Mouse (Mus musculus): ENCODE results near the gene Sdr42e1. TPM values are rescaled to one million over a fixed set of nuclear protein-coding genes. Genes with fewer than 3 reads are reported as not detected.

The Sdr42e1 gene
- polyA plus RNA-seq, 1 experiment from 2014 or later = 1.1 TPM

DNA sequence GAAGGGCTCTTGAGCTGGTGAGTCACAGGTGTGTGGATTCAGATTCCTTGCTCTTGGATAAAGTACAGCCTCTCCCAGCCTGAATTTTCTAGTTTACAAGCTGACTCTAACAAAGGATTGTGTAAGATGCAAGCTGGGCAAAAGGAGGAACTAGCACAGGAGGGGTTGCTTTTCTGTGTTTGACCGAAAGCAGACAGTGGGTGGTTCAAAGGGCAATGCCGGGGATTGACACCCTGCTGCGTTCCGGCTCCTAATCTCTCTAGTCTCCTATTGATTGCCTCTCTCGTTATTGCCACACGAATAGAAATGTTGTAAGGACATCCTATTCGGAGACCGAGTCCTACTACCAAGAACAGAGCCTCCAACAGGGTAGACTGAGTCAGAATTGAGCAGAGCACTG lies 27.2 kb upstream of the Sdr42e1 start:
- WGBS = 57% methylated on average over 8 of the region's 8 CpGs
- Histone ChIP-seq H3K36me3 (ENCODE audit: control insufficient read depth, insufficient read depth, low read length) (no peaks in the 10 kb centered on the region), H3K4me3 (ENCODE audit: low read depth, low read length) (no peak overlapping the region), H3K27me3 (ENCODE audit: control insufficient read depth, insufficient read depth, low read length) (no peaks in the 10 kb centered on the region), H3K27ac (ENCODE audit: low read depth, low read length) (no peak overlapping the region), H3K9me3 (ENCODE audit: control insufficient read depth, low read length) (no peaks in the 10 kb centered on the region), H3K4me1 (ENCODE audit: control insufficient read depth, insufficient read depth, low read length) (no peaks in the 10 kb centered on the region), H3K9ac (replicated peaks; ENCODE audit: low read depth, low read length) (no peak overlapping the region), H3K4me2 (ENCODE audit: low read depth, low read length) (no peak overlapping the region)
- ATAC-seq (ENCODE audit: low read depth) = no peak

DNA sequence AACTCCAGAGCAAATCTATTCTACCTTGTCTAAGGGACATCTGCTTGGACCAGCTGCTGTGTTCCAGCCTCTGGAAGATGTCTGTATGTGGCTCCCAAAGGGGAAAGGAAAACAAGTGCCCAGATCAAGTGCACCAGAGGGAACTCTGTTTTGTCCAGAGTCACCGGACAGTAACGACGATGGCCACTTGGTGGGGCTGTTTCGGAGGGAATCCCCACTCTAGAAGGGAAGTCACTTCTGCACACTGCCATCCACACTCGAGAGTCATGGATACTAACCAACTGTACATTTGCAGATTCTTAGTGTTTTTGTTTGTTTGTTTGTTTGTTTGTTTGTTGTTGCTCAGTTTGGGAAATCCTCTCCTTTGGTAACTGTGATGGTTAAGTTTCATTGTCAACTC lies 23.8 kb upstream of the Sdr42e1 start:
- H3K4me1 ChIP-seq (ENCODE audit: control insufficient read depth, insufficient read depth, low read length) = no peaks in the 10 kb centered on the region
- no peak overlapping the region for H3K27ac ChIP-seq (ENCODE audit: low read depth, low read length)
- no peak overlapping the region for H3K4me3 ChIP-seq (ENCODE audit: low read depth, low read length)
- H3K9me3 ChIP-seq (ENCODE audit: control insufficient read depth, low read length) = no peaks in the 10 kb centered on the region
- 45% methylated on average over 5 of the region's 5 CpGs for WGBS
- H3K4me2 ChIP-seq (ENCODE audit: low read depth, low read length) = no peak overlapping the region
- no peaks in the 10 kb centered on the region for H3K36me3 ChIP-seq (ENCODE audit: control insufficient read depth, insufficient read depth, low read length)
- no peak for ATAC-seq (ENCODE audit: low read depth)
- H3K9ac ChIP-seq (replicated peaks; ENCODE audit: low read depth, low read length) = no peak overlapping the region
- H3K27me3 ChIP-seq (ENCODE audit: control insufficient read depth, insufficient read depth, low read length) = no peaks in the 10 kb centered on the region

DNA sequence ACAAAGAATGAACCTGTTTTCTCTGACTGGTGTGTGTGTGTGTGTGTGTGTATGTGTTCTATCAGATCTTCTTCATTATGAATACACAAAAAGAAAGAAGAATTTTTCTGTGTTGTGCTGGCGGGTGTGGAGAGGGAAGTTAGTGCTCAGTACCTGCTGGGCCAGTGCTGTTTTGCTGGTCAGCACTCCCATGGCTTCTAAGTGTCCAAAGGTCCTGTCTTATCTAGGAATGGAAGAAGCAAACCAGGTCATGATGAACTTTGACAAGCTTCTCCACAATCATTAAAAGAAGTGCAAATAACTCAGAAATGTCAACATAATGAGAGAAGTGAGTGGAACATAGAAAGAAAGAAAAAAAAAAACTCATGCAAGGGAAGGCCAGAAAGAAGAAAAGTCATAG lies 22.1 kb upstream of the Sdr42e1 start:
- H3K27ac ChIP-seq (ENCODE audit: low read depth, low read length) = no peak overlapping the region
- H3K36me3 ChIP-seq (ENCODE audit: control insufficient read depth, insufficient read depth, low read length) = no peaks in the 10 kb centered on the region
- no peak for ATAC-seq (ENCODE audit: low read depth)
- no peak overlapping the region for H3K4me2 ChIP-seq (ENCODE audit: low read depth, low read length)
- WGBS = 93% methylated on average over 1 of the region's 1 CpGs
- H3K9ac ChIP-seq (replicated peaks; ENCODE audit: low read depth, low read length) = no peak overlapping the region
- H3K4me1 ChIP-seq (ENCODE audit: control insufficient read depth, insufficient read depth, low read length) = no peaks in the 10 kb centered on the region
- H3K9me3 ChIP-seq (ENCODE audit: control insufficient read depth, low read length) = no peaks in the 10 kb centered on the region
- H3K4me3 ChIP-seq (ENCODE audit: low read depth, low read length) = no peak overlapping the region
- H3K27me3 ChIP-seq (ENCODE audit: control insufficient read depth, insufficient read depth, low read length) = no peaks in the 10 kb centered on the region

DNA sequence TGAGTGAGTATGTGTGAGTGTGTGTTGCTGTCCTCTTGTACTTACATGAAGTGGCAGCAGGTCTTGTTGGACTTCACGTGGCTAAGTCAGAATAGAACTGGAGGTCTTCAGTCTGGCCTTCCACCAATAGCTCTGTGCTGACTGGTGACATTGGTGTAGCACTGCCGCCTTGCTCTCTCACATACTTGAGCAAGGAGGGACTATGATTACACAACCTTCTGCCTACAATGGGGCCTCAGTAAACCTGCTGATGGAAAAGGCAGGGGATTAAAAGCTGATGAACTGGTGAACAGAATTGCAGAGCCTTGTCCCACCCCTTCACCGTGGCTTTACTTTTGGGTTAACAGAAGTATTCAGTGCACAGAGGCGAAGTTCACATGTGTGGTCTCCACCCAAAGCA lies 18.6 kb upstream of the Sdr42e1 start:
- ATAC-seq (ENCODE audit: low read depth) = no peak
- H3K9me3 ChIP-seq (ENCODE audit: control insufficient read depth, low read length) = no peaks in the 10 kb centered on the region

DNA sequence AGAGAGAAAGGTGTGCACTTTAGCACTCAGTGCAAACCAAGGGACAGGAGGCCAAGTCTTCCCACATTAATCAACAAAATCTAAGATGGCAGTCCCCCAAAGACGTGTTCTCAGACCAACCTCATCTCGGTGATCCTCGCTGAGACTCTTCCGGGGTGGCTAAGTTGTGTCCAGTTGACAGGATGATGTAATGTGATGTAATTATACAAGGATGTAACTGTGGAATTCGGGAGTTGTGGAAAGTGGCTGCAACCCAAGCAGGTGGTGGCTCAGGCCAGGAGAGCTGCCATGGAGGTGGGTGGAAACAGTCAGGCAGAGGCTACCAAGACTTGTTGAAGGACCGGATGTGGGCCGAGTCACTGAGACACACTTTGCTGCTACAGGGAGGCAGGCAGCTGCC lies 14.4 kb upstream of the Sdr42e1 start:
- Histone ChIP-seq H3K9me3 (ENCODE audit: control insufficient read depth, low read length) (no peaks in the 10 kb centered on the region), H3K27ac (ENCODE audit: low read depth, low read length) (no peak overlapping the region), H3K27me3 (ENCODE audit: control insufficient read depth, insufficient read depth, low read length) (no peaks in the 10 kb centered on the region), H3K9ac (replicated peaks; ENCODE audit: low read depth, low read length) (no peak overlapping the region), H3K36me3 (ENCODE audit: control insufficient read depth, insufficient read depth, low read length) (no peaks in the 10 kb centered on the region), H3K4me2 (ENCODE audit: low read depth, low read length) (no peak overlapping the region), H3K4me3 (ENCODE audit: low read depth, low read length) (no peak overlapping the region), H3K4me1 (ENCODE audit: control insufficient read depth, insufficient read depth, low read length) (no peaks in the 10 kb centered on the region)
- 88% methylated on average over 7 of the region's 7 CpGs for WGBS
- ATAC-seq (ENCODE audit: low read depth) = no peak

More for the DNA sequence above, 18.6 kb upstream of the Sdr42e1 start:
- no peak overlapping the region for H3K4me2 ChIP-seq (ENCODE audit: low read depth, low read length)
- H3K4me3 ChIP-seq (ENCODE audit: low read depth, low read length) = no peak overlapping the region
- no peak overlapping the region for H3K27ac ChIP-seq (ENCODE audit: low read depth, low read length)
- no peaks in the 10 kb centered on the region for H3K36me3 ChIP-seq (ENCODE audit: control insufficient read depth, insufficient read depth, low read length)
- WGBS = 98% methylated on average over 4 of the region's 4 CpGs
- no peak overlapping the region for H3K9ac ChIP-seq (replicated peaks; ENCODE audit: low read depth, low read length)
- H3K4me1 ChIP-seq (ENCODE audit: control insufficient read depth, insufficient read depth, low read length) = no peaks in the 10 kb centered on the region
- H3K27me3 ChIP-seq (ENCODE audit: control insufficient read depth, insufficient read depth, low read length) = no peaks in the 10 kb centered on the region

DNA sequence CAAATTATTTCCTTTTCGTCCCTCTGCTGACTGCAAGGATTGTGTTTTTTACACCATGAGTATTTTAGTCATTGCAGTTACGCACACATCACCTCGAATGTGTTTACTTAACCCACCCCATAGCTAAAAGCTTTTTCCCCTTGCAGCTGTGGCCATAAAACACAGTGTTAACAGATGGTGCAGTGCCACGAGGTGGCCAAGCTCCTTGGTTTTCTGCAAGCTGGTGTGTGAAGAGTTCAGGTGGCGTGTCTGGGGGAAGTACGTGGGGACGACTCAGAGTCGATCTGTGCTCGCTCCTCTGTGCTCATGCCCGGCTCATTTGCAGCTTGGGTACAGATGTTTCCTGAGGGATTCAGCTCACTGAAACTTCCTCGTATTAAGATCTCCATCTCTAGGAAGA lies 11.0 kb upstream of the Sdr42e1 start:
- ATAC-seq (ENCODE audit: low read depth) = no peak
- WGBS = 44% methylated on average over 11 of the region's 11 CpGs

DNA sequence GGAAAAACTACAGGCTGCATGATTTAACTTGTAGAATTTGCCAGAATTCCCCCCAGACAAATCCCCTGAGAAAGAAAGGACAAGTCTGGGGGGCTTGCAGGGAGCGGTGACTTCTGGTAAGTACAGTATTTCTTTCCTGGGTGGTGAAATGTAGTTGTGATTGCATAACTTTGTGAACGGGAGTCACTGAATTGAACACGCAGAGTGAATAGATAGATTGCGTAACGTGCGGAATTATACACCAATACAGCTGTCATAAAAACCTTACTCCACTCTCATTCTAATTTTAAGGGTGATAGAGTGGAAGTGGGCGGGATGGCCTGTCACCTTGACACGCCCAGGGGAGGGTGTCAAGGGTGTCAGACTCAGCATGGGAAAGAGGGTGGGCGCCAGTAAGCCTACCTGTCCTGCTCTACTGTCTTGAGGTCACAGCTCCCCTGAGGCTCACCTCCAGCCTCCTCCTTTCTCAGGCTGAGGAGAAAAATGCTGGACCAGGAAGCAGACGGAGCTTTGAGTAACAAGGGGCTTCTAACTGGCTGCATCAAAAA lies 10.5 kb upstream of the Sdr42e1 start:
- Histone ChIP-seq H3K36me3 (ENCODE audit: control insufficient read depth, insufficient read depth, low read length) (no peaks in the 10 kb centered on the region), H3K4me2 (ENCODE audit: low read depth, low read length) (no peak overlapping the region), H3K4me1 (ENCODE audit: control insufficient read depth, insufficient read depth, low read length) (no peaks in the 10 kb centered on the region), H3K4me3 (ENCODE audit: low read depth, low read length) (no peak overlapping the region), H3K27me3 (ENCODE audit: control insufficient read depth, insufficient read depth, low read length) (no peaks in the 10 kb centered on the region), H3K27ac (ENCODE audit: low read depth, low read length) (no peak overlapping the region), H3K9me3 (ENCODE audit: control insufficient read depth, low read length) (no peaks in the 10 kb centered on the region), H3K9ac (replicated peaks; ENCODE audit: low read depth, low read length) (no peak overlapping the region)
- WGBS = 53% methylated on average over 10 of the region's 10 CpGs
- ATAC-seq (ENCODE audit: low read depth) = no peak

More for the DNA sequence above, 11.0 kb upstream of the Sdr42e1 start:
- Histone ChIP-seq H3K9ac (replicated peaks; ENCODE audit: low read depth, low read length) (no peak overlapping the region), H3K27me3 (ENCODE audit: control insufficient read depth, insufficient read depth, low read length) (no peaks in the 10 kb centered on the region), H3K4me3 (ENCODE audit: low read depth, low read length) (no peak overlapping the region), H3K36me3 (ENCODE audit: control insufficient read depth, insufficient read depth, low read length) (no peaks in the 10 kb centered on the region), H3K9me3 (ENCODE audit: control insufficient read depth, low read length) (no peaks in the 10 kb centered on the region), H3K27ac (ENCODE audit: low read depth, low read length) (no peak overlapping the region), H3K4me2 (ENCODE audit: low read depth, low read length) (no peak overlapping the region), H3K4me1 (ENCODE audit: control insufficient read depth, insufficient read depth, low read length) (no peaks in the 10 kb centered on the region)

DNA sequence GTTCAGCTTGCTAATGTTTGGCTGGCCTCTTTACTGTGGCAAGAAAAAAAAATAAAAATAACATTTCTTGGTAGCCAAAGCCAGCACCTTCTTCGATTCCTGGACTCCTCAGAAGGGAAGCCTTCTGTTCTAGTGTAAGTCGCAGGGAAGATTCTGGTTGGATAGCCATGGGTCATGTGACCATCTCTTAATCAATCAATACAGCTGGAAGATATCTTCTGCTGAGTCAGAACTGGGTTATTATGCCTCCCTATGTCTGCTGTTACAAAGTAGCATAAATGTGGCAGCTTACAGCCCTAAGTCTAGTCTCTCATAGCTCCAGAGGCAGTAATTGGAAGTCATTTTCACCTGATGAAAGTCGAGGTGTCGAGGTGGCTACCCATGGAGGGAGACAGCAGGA lies 5.2 kb upstream of the Sdr42e1 start:
- H3K9ac ChIP-seq (replicated peaks; ENCODE audit: low read depth, low read length) = no peak overlapping the region
- no peaks in the 10 kb centered on the region for H3K4me1 ChIP-seq (ENCODE audit: control insufficient read depth, insufficient read depth, low read length)
- no peaks in the 10 kb centered on the region for H3K36me3 ChIP-seq (ENCODE audit: control insufficient read depth, insufficient read depth, low read length)
- no peak for ATAC-seq (ENCODE audit: low read depth)
- WGBS = 84% methylated on average over 4 of the region's 4 CpGs
- H3K27me3 ChIP-seq (ENCODE audit: control insufficient read depth, insufficient read depth, low read length) = no peaks in the 10 kb centered on the region
- no peak overlapping the region for H3K4me3 ChIP-seq (ENCODE audit: low read depth, low read length)
- H3K9me3 ChIP-seq (ENCODE audit: control insufficient read depth, low read length) = no peaks in the 10 kb centered on the region
- no peak overlapping the region for H3K4me2 ChIP-seq (ENCODE audit: low read depth, low read length)
- no peak overlapping the region for H3K27ac ChIP-seq (ENCODE audit: low read depth, low read length)

DNA sequence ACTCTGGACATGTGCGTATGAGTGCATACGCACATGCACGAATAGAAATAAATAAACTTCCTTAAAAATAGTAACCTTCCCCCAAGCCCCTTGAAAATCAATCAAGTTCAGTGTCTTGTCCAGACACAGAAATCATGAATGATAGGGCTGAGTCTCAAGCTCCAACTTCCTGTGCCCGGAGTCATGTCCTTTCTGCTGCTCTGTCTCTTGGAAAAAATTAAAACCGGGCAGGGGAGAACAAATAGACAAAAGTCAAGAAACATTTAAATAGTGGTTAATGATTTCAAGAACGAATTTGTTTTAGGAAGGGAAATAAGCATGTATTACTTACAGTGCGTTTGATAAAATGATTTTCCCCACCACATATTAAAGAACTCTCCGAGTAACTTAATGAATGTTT lies 3.5 kb upstream of the Sdr42e1 start:
- ATAC-seq (ENCODE audit: low read depth) = no peak
- Histone ChIP-seq H3K36me3 (ENCODE audit: control insufficient read depth, insufficient read depth, low read length) (no peaks in the 10 kb centered on the region), H3K4me1 (ENCODE audit: control insufficient read depth, insufficient read depth, low read length) (no peaks in the 10 kb centered on the region), H3K27ac (ENCODE audit: low read depth, low read length) (no peak overlapping the region), H3K9ac (replicated peaks; ENCODE audit: low read depth, low read length) (no peak overlapping the region), H3K4me3 (ENCODE audit: low read depth, low read length) (no peak overlapping the region), H3K9me3 (ENCODE audit: control insufficient read depth, low read length) (no peaks in the 10 kb centered on the region), H3K27me3 (ENCODE audit: control insufficient read depth, insufficient read depth, low read length) (no peaks in the 10 kb centered on the region), H3K4me2 (ENCODE audit: low read depth, low read length) (no peak overlapping the region)
- 84% methylated on average over 8 of the region's 8 CpGs for WGBS

DNA sequence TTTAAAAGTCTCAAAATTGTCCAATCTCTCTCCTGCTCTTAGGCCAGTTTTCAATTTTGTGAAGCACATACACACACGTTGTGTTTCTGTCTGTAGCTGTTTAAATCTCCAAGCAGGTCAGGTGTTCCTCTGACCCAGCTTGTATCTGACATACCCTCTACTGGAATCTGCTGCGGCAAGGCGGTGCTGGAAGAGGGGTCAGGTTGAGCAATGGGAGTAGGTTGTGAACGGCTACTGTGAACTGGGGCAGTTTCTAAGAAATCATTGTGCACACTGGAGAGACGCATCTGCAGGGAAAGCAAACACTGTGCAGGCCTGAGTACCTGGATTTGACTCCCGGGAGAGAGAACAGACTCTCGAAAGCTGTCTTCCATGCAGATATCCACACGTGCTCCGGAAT lies 3.0 kb upstream of the Sdr42e1 start:
- no peak for ATAC-seq (ENCODE audit: low read depth)
- WGBS = 82% methylated on average over 9 of the region's 9 CpGs

More for the DNA sequence above, 3.0 kb upstream of the Sdr42e1 start:
- no peaks in the 10 kb centered on the region for H3K36me3 ChIP-seq (ENCODE audit: control insufficient read depth, insufficient read depth, low read length)
- H3K27me3 ChIP-seq (ENCODE audit: control insufficient read depth, insufficient read depth, low read length) = no peaks in the 10 kb centered on the region
- no peaks in the 10 kb centered on the region for H3K9me3 ChIP-seq (ENCODE audit: control insufficient read depth, low read length)
- H3K9ac ChIP-seq (replicated peaks; ENCODE audit: low read depth, low read length) = no peak overlapping the region
- H3K4me2 ChIP-seq (ENCODE audit: low read depth, low read length) = no peak overlapping the region
- no peak overlapping the region for H3K27ac ChIP-seq (ENCODE audit: low read depth, low read length)
- H3K4me3 ChIP-seq (ENCODE audit: low read depth, low read length) = no peak overlapping the region
- no peaks in the 10 kb centered on the region for H3K4me1 ChIP-seq (ENCODE audit: control insufficient read depth, insufficient read depth, low read length)

Measured in neural tube, embryonic 14.5 days (tissue).